Mouse (Mus musculus): ENCODE results near the gene Zbtb37.

- TF ChIP-seq CTCF (IDR thresholded peaks at IDR 0.05; ENCODE audit: low read depth, low read length) = peak; percentile 13; the same call in 1 of the 2 replicates
- TF ChIP-seq POLR2A (IDR thresholded peaks at IDR 0.05; ENCODE audit: extremely low read depth, insufficient read depth, low read length) = no peak
Observed at GRCm38 (mm10) chr1:161006471-161006870, 28.2 kb downstream of the Zbtb37 start.
